Mouse (Mus musculus) testis, adult 2 months (tissue): ENCODE results near the gene Ppp1r26.

Experiments used
- CTCF ChIP-seq: fragments of 200-500 bp; IDR thresholded peaks from 2 replicates; pipeline ENCODE4 v1.5.1; 2012; ENCODE audit warnings: low read depth, mild to moderate bottlenecking, inconsistent platforms, low read length, moderate library complexity; ENCODE audit not compliant: control insufficient read depth, insufficient read depth, insufficient replicate concordance
- POLR2A ChIP-seq: fragments of 200-500 bp; IDR thresholded peaks from 2 replicates; pipeline ENCODE4 v1.6.1; 2012; ENCODE audit warnings: low read depth, mild to moderate bottlenecking, inconsistent platforms, low read length, moderate library complexity; ENCODE audit not compliant: control insufficient read depth

GRCm38 (mm10) chr2:28432811-28433210 lies 13.8 kb upstream of the Ppp1r26 start:
- TF ChIP-seq CTCF (no peak), POLR2A (no peak)
